Mouse (Mus musculus): ENCODE data around the gene Lats1. TPM values are rescaled to one million over a fixed set of nuclear protein-coding genes. Genes with fewer than 3 reads are reported as not detected.

Gene Lats1
- polyA plus RNA-seq (2014; fragmentation: Nextera tagmentation; extraction: Ambion mirVana): 4.7 and 5.3 TPM in 2 replicates

GRCm38 (mm10) chr10:7680731-7681301 is at the start of gene Lats1, which contains the start of gene Pcmt1:
TSS of gene Lats1 (plus strand) at chr10:7681214.
TSS of gene Pcmt1 (minus strand) at chr10:7681136.
- Histone ChIP-seq H3K36me3 (ENCODE audit: control insufficient read depth, insufficient read depth, low read length) (peaks cover 14% of the 10 kb centered on the region), H3K27me3 (ENCODE audit: control insufficient read depth, insufficient read depth, low read length) (no peaks in the 10 kb centered on the region), H3K9me3 (replicated peaks; ENCODE audit: control insufficient read depth, low read length) (no peaks in the 10 kb centered on the region), H3K27ac (ENCODE audit: low read depth, low read length) (peak within 1 kb of the TSS; percentile 99), H3K4me1 (ENCODE audit: control insufficient read depth, insufficient read depth, low read length) (peaks cover 14% of the 10 kb centered on the region), H3K4me2 (peak within 1 kb of the TSS; percentile 80), H3K4me3 (ENCODE audit: low read depth, low read length) (peak within 1 kb of the TSS; percentile 100), H3K9ac (ENCODE audit: low read depth, low read length) (peak within 1 kb of the TSS; percentile 99)
- ATAC-seq (replicated peaks; ENCODE audit: insufficient number of reproducible peaks, low FRiP score, low TSS enrichment): peak; percentile 82
- WGBS (ENCODE audit: insufficient replicate concordance): under 1% methylated on average over 61 of the region's 65 CpGs

GRCm38 (mm10) chr10:7640366-7640765 is 40.6 kb upstream of the Lats1 start:
- Histone ChIP-seq H3K27ac (ENCODE audit: low read depth, low read length) (no peak overlapping the region), H3K9ac (ENCODE audit: low read depth, low read length) (no peak overlapping the region), H3K27me3 (ENCODE audit: control insufficient read depth, insufficient read depth, low read length) (no peaks in the 10 kb centered on the region), H3K4me3 (ENCODE audit: low read depth, low read length) (no peak overlapping the region), H3K36me3 (ENCODE audit: control insufficient read depth, insufficient read depth, low read length) (peaks cover 16% of the 10 kb centered on the region), H3K4me1 (ENCODE audit: control insufficient read depth, insufficient read depth, low read length) (no peaks in the 10 kb centered on the region), H3K4me2 (no peak overlapping the region), H3K9me3 (replicated peaks; ENCODE audit: control insufficient read depth, low read length) (no peaks in the 10 kb centered on the region)
- ATAC-seq (replicated peaks; ENCODE audit: insufficient number of reproducible peaks, low FRiP score, low TSS enrichment): no peak
- WGBS (ENCODE audit: insufficient replicate concordance): 96% methylated on average over 12 of the region's 12 CpGs

- H3K4me3 ChIP-seq (ENCODE audit: low read depth, low read length): no peak overlapping the region
- WGBS (ENCODE audit: insufficient replicate concordance): 82% methylated on average over 2 of the region's 2 CpGs
- H3K4me1 ChIP-seq (ENCODE audit: control insufficient read depth, insufficient read depth, low read length): no peaks in the 10 kb centered on the region
- H3K9ac ChIP-seq (ENCODE audit: low read depth, low read length): no peak overlapping the region
- no peak overlapping the region for H3K27ac ChIP-seq (ENCODE audit: low read depth, low read length)
- H3K27me3 ChIP-seq (ENCODE audit: control insufficient read depth, insufficient read depth, low read length): no peaks in the 10 kb centered on the region
- no peaks in the 10 kb centered on the region for H3K9me3 ChIP-seq (replicated peaks; ENCODE audit: control insufficient read depth, low read length)
- H3K36me3 ChIP-seq (ENCODE audit: control insufficient read depth, insufficient read depth, low read length): peaks cover 19% of the 10 kb centered on the region
- no peak for ATAC-seq (replicated peaks; ENCODE audit: insufficient number of reproducible peaks, low FRiP score, low TSS enrichment)
- H3K4me2 ChIP-seq: no peak overlapping the region
Measured at GRCm38 (mm10) chr10:7645911-7646310, 35.1 kb upstream of the Lats1 start.

- no peak overlapping the region for H3K9ac ChIP-seq (ENCODE audit: low read depth, low read length)
- no peaks in the 10 kb centered on the region for H3K4me1 ChIP-seq (ENCODE audit: control insufficient read depth, insufficient read depth, low read length)
- H3K27me3 ChIP-seq (ENCODE audit: control insufficient read depth, insufficient read depth, low read length): no peaks in the 10 kb centered on the region
- H3K4me3 ChIP-seq (ENCODE audit: low read depth, low read length): no peak overlapping the region
- H3K4me2 ChIP-seq: no peak overlapping the region
- no peak for ATAC-seq (replicated peaks; ENCODE audit: insufficient number of reproducible peaks, low FRiP score, low TSS enrichment)
- no peak overlapping the region for H3K27ac ChIP-seq (ENCODE audit: low read depth, low read length)
- H3K36me3 ChIP-seq (ENCODE audit: control insufficient read depth, insufficient read depth, low read length): peaks cover 13% of the 10 kb centered on the region
- WGBS (ENCODE audit: insufficient replicate concordance): 71% methylated on average over 4 of the region's 4 CpGs
- H3K9me3 ChIP-seq (replicated peaks; ENCODE audit: control insufficient read depth, low read length): no peaks in the 10 kb centered on the region
Measured at GRCm38 (mm10) chr10:7649059-7649458, 32.0 kb upstream of the Lats1 start.

GRCm38 (mm10) chr10:7651057-7651456 is 30.0 kb upstream of the Lats1 start:
- no peaks in the 10 kb centered on the region for H3K9me3 ChIP-seq (replicated peaks; ENCODE audit: control insufficient read depth, low read length)
- no peaks in the 10 kb centered on the region for H3K4me1 ChIP-seq (ENCODE audit: control insufficient read depth, insufficient read depth, low read length)
- WGBS (ENCODE audit: insufficient replicate concordance): 91% methylated on average over 2 of the region's 2 CpGs
- no peaks in the 10 kb centered on the region for H3K27me3 ChIP-seq (ENCODE audit: control insufficient read depth, insufficient read depth, low read length)
- no peak overlapping the region for H3K27ac ChIP-seq (ENCODE audit: low read depth, low read length)
- no peak for ATAC-seq (replicated peaks; ENCODE audit: insufficient number of reproducible peaks, low FRiP score, low TSS enrichment)
- H3K9ac ChIP-seq (ENCODE audit: low read depth, low read length): no peak overlapping the region
- no peak overlapping the region for H3K4me2 ChIP-seq
- peaks cover 13% of the 10 kb centered on the region for H3K36me3 ChIP-seq (ENCODE audit: control insufficient read depth, insufficient read depth, low read length)
- H3K4me3 ChIP-seq (ENCODE audit: low read depth, low read length): no peak overlapping the region

GRCm38 (mm10) chr10:7662471-7663141 is 18.4 kb upstream of the Lats1 start:
- peak overlapping the region; percentile 92 for H3K4me2 ChIP-seq
- peak overlapping the region; percentile 92 for H3K4me3 ChIP-seq (ENCODE audit: low read depth, low read length)
- H3K27me3 ChIP-seq (ENCODE audit: control insufficient read depth, insufficient read depth, low read length): no peaks in the 10 kb centered on the region
- H3K36me3 ChIP-seq (ENCODE audit: control insufficient read depth, insufficient read depth, low read length): no peaks in the 10 kb centered on the region
- 0 out of 2 replicates have a peak, but pooled peaks cover 5% of the 10 kb centered on the region for H3K4me1 ChIP-seq (ENCODE audit: control insufficient read depth, insufficient read depth, low read length)
- WGBS (ENCODE audit: insufficient replicate concordance): 0% methylated on average over 44 of the region's 44 CpGs
- H3K9ac ChIP-seq (ENCODE audit: low read depth, low read length): peak overlapping the region; percentile 86
- no peaks in the 10 kb centered on the region for H3K9me3 ChIP-seq (replicated peaks; ENCODE audit: control insufficient read depth, low read length)
- H3K27ac ChIP-seq (ENCODE audit: low read depth, low read length): peak overlapping the region; percentile 94
- peak; percentile 72 for ATAC-seq (replicated peaks; ENCODE audit: insufficient number of reproducible peaks, low FRiP score, low TSS enrichment)

GRCm38 (mm10) chr10:7663159-7664026 is 17.6 kb upstream of the Lats1 start:
- Histone ChIP-seq H3K4me2 (peak overlapping the region; percentile 92), H3K4me3 (ENCODE audit: low read depth, low read length) (peak overlapping the region; percentile 92), H3K4me1 (ENCODE audit: control insufficient read depth, insufficient read depth, low read length) (peaks cover 9% of the 10 kb centered on the region; the same call in 1 of the 2 replicates), H3K27me3 (ENCODE audit: control insufficient read depth, insufficient read depth, low read length) (no peaks in the 10 kb centered on the region), H3K27ac (ENCODE audit: low read depth, low read length) (peak overlapping the region; percentile 94), H3K36me3 (ENCODE audit: control insufficient read depth, insufficient read depth, low read length) (no peaks in the 10 kb centered on the region), H3K9ac (ENCODE audit: low read depth, low read length) (peak overlapping the region; percentile 86), H3K9me3 (replicated peaks; ENCODE audit: control insufficient read depth, low read length) (no peaks in the 10 kb centered on the region)
- WGBS (ENCODE audit: insufficient replicate concordance): under 1% methylated on average over 63 of the region's 64 CpGs
- peak; percentile 93 for ATAC-seq (replicated peaks; ENCODE audit: insufficient number of reproducible peaks, low FRiP score, low TSS enrichment)

- no peaks in the 10 kb centered on the region for H3K36me3 ChIP-seq (ENCODE audit: control insufficient read depth, insufficient read depth, low read length)
- peaks cover 9% of the 10 kb centered on the region; the same call in 1 of the 2 replicates for H3K4me1 ChIP-seq (ENCODE audit: control insufficient read depth, insufficient read depth, low read length)
- peak overlapping the region; percentile 94; the same call in 1 of the 2 replicates for H3K27ac ChIP-seq (ENCODE audit: low read depth, low read length)
- peak overlapping the region; percentile 92 for H3K4me3 ChIP-seq (ENCODE audit: low read depth, low read length)
- H3K9ac ChIP-seq (ENCODE audit: low read depth, low read length): peak overlapping the region; percentile 86
- WGBS (ENCODE audit: insufficient replicate concordance): 55% methylated on average over 6 of the region's 6 CpGs
- no peaks in the 10 kb centered on the region for H3K9me3 ChIP-seq (replicated peaks; ENCODE audit: control insufficient read depth, low read length)
- H3K4me2 ChIP-seq: peak overlapping the region; percentile 92
- no peak for ATAC-seq (replicated peaks; ENCODE audit: insufficient number of reproducible peaks, low FRiP score, low TSS enrichment)
- no peaks in the 10 kb centered on the region for H3K27me3 ChIP-seq (ENCODE audit: control insufficient read depth, insufficient read depth, low read length)
Measured at GRCm38 (mm10) chr10:7664027-7664526, 16.9 kb upstream of the Lats1 start.
